Mouse (Mus musculus) embryonic facial prominence, embryonic 11.5 days (tissue): ENCODE data around the gene Itk. TPM values are rescaled to one million over a fixed set of nuclear protein-coding genes. Genes with fewer than 3 reads are reported as not detected.

Source experiments
- ATAC-seq: fragments of 200-750 bp; cut with Nextera tagmentation; replicated peaks from 2 replicates; pipeline ENCODE4 v1.8.0; 2017; ENCODE audit warnings: low read depth; ENCODE audit not compliant: insufficient number of reproducible peaks, low FRiP score, low TSS enrichment
- DNase-seq: peaks from one replicate; pipeline ENCODE4 v3.0.0-alpha.2; 2015; ENCODE audit warnings: low spot score
- H3K27ac ChIP-seq: fragments of 300-500 bp; sonication (generic); replicated peaks from 2 replicates; pipeline ENCODE4 v1.5.1; 2014; ENCODE audit warnings: mild to moderate bottlenecking, low read depth, low read length, control low read depth
- H3K27me3 ChIP-seq: fragments of 300-500 bp; sonication (generic); 2 replicates; pipeline ENCODE4 v1.6.1; 2014; ENCODE audit warnings: mild to moderate bottlenecking, low read length, moderate library complexity, mixed read lengths; ENCODE audit not compliant: control insufficient read depth, insufficient read depth
- H3K36me3 ChIP-seq: fragments of 300-500 bp; sonication (generic); replicated peaks from 2 replicates; pipeline ENCODE4 v1.6.1; 2014; ENCODE audit warnings: low read depth, mild to moderate bottlenecking, low read length, moderate library complexity, mixed read lengths; ENCODE audit not compliant: control insufficient read depth, insufficient read depth
- H3K4me1 ChIP-seq: fragments of 300-500 bp; sonication (generic); 2 replicates; pipeline ENCODE4 v1.6.1; 2014; ENCODE audit warnings: low read length, mixed read lengths; ENCODE audit not compliant: control insufficient read depth, insufficient read depth
- H3K4me2 ChIP-seq: fragments of 300-500 bp; sonication (generic); 2 replicates; pipeline ENCODE4 v1.6.1; 2014; ENCODE audit warnings: low read depth, mild to moderate bottlenecking, control low read depth, low read length, moderate library complexity
- H3K4me3 ChIP-seq: fragments of 300-500 bp; sonication (generic); 2 replicates; pipeline ENCODE4 v1.5.1; 2014; ENCODE audit warnings: low read depth, low read length, control low read depth
- H3K9ac ChIP-seq: fragments of 300-500 bp; sonication (generic); replicated peaks from 2 replicates; pipeline ENCODE4 v1.6.1; 2014; ENCODE audit warnings: mild to moderate bottlenecking, control low read depth, low read length
- H3K9me3 ChIP-seq: fragments of 300-500 bp; sonication (generic); replicated peaks from 2 replicates; pipeline ENCODE4 v1.6.1; 2016; ENCODE audit warnings: mild to moderate bottlenecking, low read length, inconsistent platforms, mixed read lengths; ENCODE audit not compliant: control insufficient read depth
- WGBS: fragments of 180-500 bp; shearing (Covaris S2); extraction: QIAGEN DNeasy Blood & Tissue Kit; methylation state at CpG from one replicate; pipeline ENCODE4 v1.1.7; 2014; 5-methylcytosine and 5-hydroxymethylcytosine counted together
- polyA plus RNA-seq: library from polyadenylated mRNA; unstranded; fragments of >200 nt; fragmentation: Nextera tagmentation; extraction: Ambion mirVana; gene quantifications from 2 replicates; pipeline ENCODE4 v1.2.1, GENCODE M21; 2014

The Itk gene
- polyA plus RNA-seq, 1 experiment from 2014 or later, result not detected

DNA sequence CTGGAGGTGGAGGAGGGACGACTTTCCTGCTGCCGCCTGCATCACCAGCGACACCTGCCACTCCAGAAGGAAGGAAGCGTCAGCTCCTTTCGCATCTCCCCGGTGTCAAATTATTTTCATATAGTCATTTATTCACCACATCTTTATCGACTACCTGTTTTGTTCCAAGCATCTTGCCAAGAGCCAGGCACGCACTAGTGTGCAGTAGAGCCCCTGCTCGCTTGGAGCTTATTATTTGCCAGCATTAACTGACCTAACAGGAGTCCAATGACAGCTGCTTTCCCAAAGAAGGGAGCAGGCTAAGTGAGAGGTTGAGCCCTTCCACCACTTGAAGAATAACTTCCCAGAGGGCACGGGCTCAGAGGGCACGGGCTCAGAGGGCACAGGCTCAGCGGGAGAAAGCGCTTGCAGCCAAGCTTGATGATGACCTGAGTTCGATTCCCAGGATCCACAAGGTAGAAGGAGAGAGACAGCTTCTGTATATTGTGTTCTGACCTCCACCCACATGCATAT, 76.7 kb downstream of the Itk start, which contains the start of gene Cyfip2:
Gene Cyfip2, minus strand, starts transcription at position 337 of the 513 bp plus-strand sequence.
- no peaks in the 10 kb centered on the region for H3K36me3 ChIP-seq
- H3K27ac ChIP-seq, result 0 out of 2 replicates have a peak within 1 kb of the TSS, but pooled peaks have one; percentile 28
- DNase-seq (no peak), ATAC-seq (peak; percentile 15; the same call in 1 of the 2 replicates)
- no peaks in the 10 kb centered on the region; the same call in 1 of the 2 replicates for H3K4me1 ChIP-seq
- H3K9ac ChIP-seq, result peak within 1 kb of the TSS; percentile 69
- peak within 1 kb of the TSS; percentile 72 for H3K4me3 ChIP-seq
- no peaks in the 10 kb centered on the region for H3K9me3 ChIP-seq
- 6% methylated on average over 14 of the region's 14 CpGs for WGBS
- H3K4me2 ChIP-seq, result peak within 1 kb of the TSS; percentile 98
- H3K27me3 ChIP-seq, result peaks cover 6% of the 10 kb centered on the region; the same call in 1 of the 2 replicates

DNA sequence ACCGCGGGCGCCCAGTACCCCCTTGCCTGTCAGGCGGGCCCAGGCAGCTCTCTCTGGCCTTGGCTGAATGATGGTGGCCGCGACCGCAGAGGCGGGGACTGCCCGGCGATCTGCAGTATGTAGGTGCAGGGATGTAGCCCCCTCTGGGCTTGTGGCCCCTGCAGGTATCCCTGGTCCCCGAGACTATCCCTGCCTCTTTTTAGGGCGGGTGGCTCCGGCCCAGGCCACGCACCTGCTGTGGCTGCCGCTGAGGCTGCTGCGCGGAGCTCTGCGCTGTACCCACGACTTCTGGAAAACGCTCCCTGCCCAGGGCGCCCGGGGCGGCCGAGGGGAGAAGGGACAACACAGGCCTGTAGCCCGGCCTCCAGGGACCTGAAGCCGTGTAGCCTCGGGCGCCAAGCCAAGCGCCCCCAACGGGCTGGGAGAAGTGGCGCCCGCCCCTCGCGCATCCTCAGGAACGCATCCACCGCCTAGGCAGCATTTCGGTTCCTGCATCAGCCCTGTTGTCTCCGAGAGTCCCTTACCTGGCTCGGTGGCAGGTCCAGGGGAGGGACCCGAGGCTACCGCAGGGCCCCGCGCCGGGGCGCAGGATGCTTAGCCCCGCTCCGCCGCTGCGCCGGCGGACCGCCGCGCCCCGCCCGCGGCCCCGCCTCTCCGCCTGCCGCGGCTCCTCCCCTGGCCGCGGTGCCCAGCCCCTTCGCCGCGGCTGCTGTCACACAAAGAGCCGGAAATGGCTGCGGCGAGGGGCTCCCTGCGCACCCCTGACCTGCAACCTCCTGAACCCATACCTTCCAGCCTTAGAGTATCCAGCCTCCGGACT, 77.4 kb downstream of the Itk start:
- H3K36me3 ChIP-seq, result no peaks in the 10 kb centered on the region
- H3K4me3 ChIP-seq, result peak overlapping the region; percentile 72
- WGBS, result under 1% methylated on average over 66 of the region's 71 CpGs
- H3K27me3 ChIP-seq, result peaks cover 6% of the 10 kb centered on the region; the same call in 1 of the 2 replicates
- peak overlapping the region; percentile 69 for H3K9ac ChIP-seq
- DNase-seq, result peak; percentile 80
- peak; percentile 89 for ATAC-seq
- no peaks in the 10 kb centered on the region for H3K9me3 ChIP-seq
- H3K27ac ChIP-seq, result 0 out of 2 replicates have a peak overlapping the region, but pooled peaks have one; percentile 28
- peak overlapping the region; percentile 98 for H3K4me2 ChIP-seq
- H3K4me1 ChIP-seq, result no peaks in the 10 kb centered on the region; the same call in 1 of the 2 replicates

GRCm38 (mm10) chr11:46311181-46311702, 78.1 kb downstream of the Itk start:
- Histone ChIP-seq H3K27me3 (peaks cover 6% of the 10 kb centered on the region; the same call in 1 of the 2 replicates), H3K4me3 (peak overlapping the region; percentile 72), H3K4me2 (peak overlapping the region; percentile 98), H3K27ac (0 out of 2 replicates have a peak overlapping the region, but pooled peaks have one; percentile 28), H3K9me3 (no peaks in the 10 kb centered on the region), H3K36me3 (no peaks in the 10 kb centered on the region), H3K9ac (peak overlapping the region; percentile 69), H3K4me1 (no peaks in the 10 kb centered on the region; the same call in 1 of the 2 replicates)
- 10% methylated on average over 14 of the region's 14 CpGs for WGBS
- no peak for DNase-seq
- ATAC-seq, result no peak

DNA sequence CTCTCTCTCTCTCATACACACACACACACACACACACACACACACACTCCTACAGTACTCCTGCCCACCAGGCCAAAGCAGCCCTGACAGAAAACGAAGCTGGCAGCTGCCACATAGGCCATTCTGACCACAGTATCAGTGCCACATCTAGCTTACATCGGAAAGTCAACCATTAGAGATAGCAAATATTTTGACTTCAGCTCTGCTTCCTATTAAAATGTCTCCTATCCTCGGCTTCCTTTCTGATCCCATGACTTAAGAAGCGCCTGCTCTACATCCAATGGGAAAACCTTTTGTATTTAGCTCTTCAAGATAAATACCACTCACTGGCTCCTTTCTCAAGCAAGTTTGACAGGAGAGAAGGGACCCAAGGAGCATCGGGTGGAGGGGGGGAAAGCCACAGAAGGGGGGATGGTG, 78.7 kb downstream of the Itk start:
- Histone ChIP-seq H3K4me2 (no peak overlapping the region; the same call in 1 of the 2 replicates), H3K36me3 (no peaks in the 10 kb centered on the region), H3K9ac (no peak overlapping the region), H3K4me1 (no peaks in the 10 kb centered on the region; the same call in 1 of the 2 replicates), H3K27me3 (peaks cover 6% of the 10 kb centered on the region; the same call in 1 of the 2 replicates), H3K4me3 (no peak overlapping the region), H3K27ac (no peak overlapping the region), H3K9me3 (no peaks in the 10 kb centered on the region)
- WGBS, result 64% methylated on average over 5 of the region's 5 CpGs
- ATAC-seq, result no peak
- no peak for DNase-seq

- Histone ChIP-seq H3K9me3 (no peaks in the 10 kb centered on the region), H3K4me3 (no peak overlapping the region), H3K4me2 (no peak overlapping the region), H3K36me3 (no peaks in the 10 kb centered on the region), H3K9ac (no peak overlapping the region), H3K27me3 (peaks cover 6% of the 10 kb centered on the region; the same call in 1 of the 2 replicates), H3K27ac (no peak overlapping the region), H3K4me1 (no peaks in the 10 kb centered on the region; the same call in 1 of the 2 replicates)
- DNase-seq (no peak), ATAC-seq (no peak)
- WGBS, result 49% methylated on average over 10 of the region's 10 CpGs
Observed at GRCm38 (mm10) chr11:46309808-46310555, 79.3 kb downstream of the Itk start.

DNA sequence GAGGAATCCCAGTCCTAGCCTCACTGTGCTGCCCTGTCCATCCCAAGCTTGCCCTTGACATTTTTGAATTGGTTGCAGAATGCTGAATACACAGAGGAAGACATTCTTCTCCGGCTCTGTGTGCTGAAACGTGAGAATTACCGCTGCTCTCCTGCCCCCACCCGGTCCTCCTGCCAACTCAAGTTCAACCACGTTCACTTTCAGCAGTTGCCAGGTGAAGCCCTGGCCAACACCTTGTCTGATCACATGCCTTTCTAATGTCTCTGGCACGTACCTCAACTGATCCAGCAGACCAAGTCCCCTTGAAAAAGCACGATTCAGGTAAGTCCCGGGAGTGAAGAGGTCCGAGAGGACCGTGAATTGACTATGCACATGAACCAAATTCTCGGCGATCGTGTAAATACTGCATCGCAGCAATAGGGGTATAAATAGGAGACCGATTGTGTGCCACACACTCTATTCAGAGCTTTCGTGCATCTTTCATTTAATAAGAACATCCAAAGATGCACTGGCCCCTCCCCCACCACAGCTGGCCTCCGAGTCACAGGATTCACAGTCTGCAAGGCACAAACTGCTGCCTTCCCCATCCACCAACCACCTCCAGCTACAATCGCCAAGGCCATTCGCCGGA, 80.1 kb downstream of the Itk start:
- no peak for ATAC-seq

DNA sequence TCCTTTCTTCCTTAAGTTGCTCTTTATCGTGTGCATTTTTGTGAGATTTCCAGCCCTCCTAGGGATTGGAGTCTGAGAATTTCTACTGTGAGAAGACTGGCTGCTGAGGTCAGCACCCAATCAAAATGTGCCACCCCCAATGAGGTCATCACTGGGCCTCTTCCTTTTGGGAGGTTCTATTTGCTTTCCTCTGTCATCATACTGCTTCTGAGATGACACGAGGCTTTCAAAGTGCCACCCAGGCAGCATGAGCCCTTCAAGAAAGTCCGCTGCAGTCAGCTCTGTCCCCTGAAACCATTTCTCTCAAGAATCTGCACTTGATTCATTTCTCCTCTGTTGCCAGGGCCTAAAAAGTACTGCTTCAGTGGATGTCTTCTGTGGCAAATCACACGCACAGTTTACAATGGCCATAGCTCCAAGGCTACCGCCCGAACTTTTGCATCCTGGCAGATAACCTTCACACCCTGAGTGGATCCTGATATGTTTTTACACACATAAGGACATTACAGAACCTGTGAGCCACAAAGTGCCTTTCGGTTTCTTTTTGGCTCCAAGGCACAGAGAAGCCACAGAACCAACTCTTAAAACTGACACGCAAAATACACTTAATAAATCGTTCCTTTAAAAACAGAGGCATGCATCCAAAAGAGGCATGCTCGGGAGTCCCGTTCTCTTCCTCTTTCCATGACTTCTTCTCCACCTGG, 80.9 kb downstream of the Itk start:
- H3K4me1 ChIP-seq, result no peaks in the 10 kb centered on the region; the same call in 1 of the 2 replicates
- 89% methylated on average over 11 of the region's 11 CpGs for WGBS
- H3K27me3 ChIP-seq, result peaks cover 6% of the 10 kb centered on the region; the same call in 1 of the 2 replicates
- H3K4me3 ChIP-seq, result no peak overlapping the region
- H3K9ac ChIP-seq, result no peak overlapping the region
- ATAC-seq (no peak), DNase-seq (no peak)
- no peak overlapping the region for H3K4me2 ChIP-seq
- no peaks in the 10 kb centered on the region for H3K9me3 ChIP-seq
- H3K27ac ChIP-seq, result no peak overlapping the region
- no peaks in the 10 kb centered on the region for H3K36me3 ChIP-seq

More for the DNA sequence above, 80.1 kb downstream of the Itk start:
- DNase-seq, result no peak
- no peaks in the 10 kb centered on the region for H3K36me3 ChIP-seq
- H3K4me1 ChIP-seq, result no peaks in the 10 kb centered on the region; the same call in 1 of the 2 replicates
- H3K4me3 ChIP-seq, result no peak overlapping the region
- no peak overlapping the region for H3K9ac ChIP-seq
- peaks cover 6% of the 10 kb centered on the region; the same call in 1 of the 2 replicates for H3K27me3 ChIP-seq
- no peak overlapping the region for H3K27ac ChIP-seq
- no peaks in the 10 kb centered on the region for H3K9me3 ChIP-seq
- H3K4me2 ChIP-seq, result no peak overlapping the region
- WGBS, result 76% methylated on average over 20 of the region's 20 CpGs
